Mouse (Mus musculus) lung, embryonic 15.5 days (tissue): Measurements from ENCODE around the gene Emilin2. TPM values are rescaled to one million over a fixed set of nuclear protein-coding genes. Genes with fewer than 3 reads are reported as not detected.
A peak's percentile ranks its signal among the peaks of the same experiment; 100 is the strongest.

Source experiments
- ATAC-seq: fragments of 200-750 bp; cut with Nextera tagmentation; 2 replicates; pipeline ENCODE4 v1.8.0; 2017; ENCODE audit warnings: moderate number of reproducible peaks, borderline replicate concordance; ENCODE audit not compliant: low FRiP score, low TSS enrichment; ENCODE audit errors: extremely low read depth
- H3K27ac ChIP-seq: fragments of 300-500 bp; sonication (generic); 2 replicates; pipeline ENCODE4 v1.5.1; 2015; ENCODE audit warnings: moderate library complexity, mild to moderate bottlenecking, inconsistent platforms
- H3K27me3 ChIP-seq: fragments of 300-500 bp; sonication (generic); 2 replicates; pipeline ENCODE4 v1.6.1; 2015; ENCODE audit warnings: inconsistent platforms
- H3K36me3 ChIP-seq: fragments of 300-500 bp; sonication (generic); 2 replicates; pipeline ENCODE4 v1.6.1; 2015; ENCODE audit warnings: inconsistent platforms
- H3K4me1 ChIP-seq: fragments of 300-500 bp; sonication (generic); 2 replicates; pipeline ENCODE4 v1.6.1; 2015; ENCODE audit warnings: inconsistent platforms
- H3K4me2 ChIP-seq: fragments of 300-500 bp; sonication (generic); 2 replicates; pipeline ENCODE4 v1.6.1; 2015; ENCODE audit warnings: inconsistent platforms, mild to moderate bottlenecking, moderate library complexity
- H3K4me3 ChIP-seq: fragments of 300-500 bp; sonication (generic); 2 replicates; pipeline ENCODE4 v1.5.1; 2015; ENCODE audit warnings: mild to moderate bottlenecking, inconsistent platforms
- H3K9ac ChIP-seq: fragments of 300-500 bp; sonication (generic); 2 replicates; pipeline ENCODE4 v1.6.1; 2015; ENCODE audit warnings: inconsistent platforms
- H3K9me3 ChIP-seq: fragments of 300-500 bp; sonication (generic); 2 replicates; pipeline ENCODE4 v1.6.1; 2016; ENCODE audit warnings: inconsistent platforms
- WGBS: fragments of 180-500 bp; shearing (Covaris S2); methylation state at CpG from one replicate; pipeline ENCODE4 v1.1.7; 2015; 5-methylcytosine and 5-hydroxymethylcytosine counted together
- polyA plus RNA-seq: library from polyadenylated mRNA; unstranded; fragments of >200 nt; fragmentation: Nextera tagmentation; extraction: Ambion mirVana; gene quantifications from 2 replicates; pipeline ENCODE4 v1.2.1, GENCODE M21; 2015

The Emilin2 gene
- polyA plus RNA-seq, 1 experiment from 2014 or later = 6.9 TPM

DNA sequence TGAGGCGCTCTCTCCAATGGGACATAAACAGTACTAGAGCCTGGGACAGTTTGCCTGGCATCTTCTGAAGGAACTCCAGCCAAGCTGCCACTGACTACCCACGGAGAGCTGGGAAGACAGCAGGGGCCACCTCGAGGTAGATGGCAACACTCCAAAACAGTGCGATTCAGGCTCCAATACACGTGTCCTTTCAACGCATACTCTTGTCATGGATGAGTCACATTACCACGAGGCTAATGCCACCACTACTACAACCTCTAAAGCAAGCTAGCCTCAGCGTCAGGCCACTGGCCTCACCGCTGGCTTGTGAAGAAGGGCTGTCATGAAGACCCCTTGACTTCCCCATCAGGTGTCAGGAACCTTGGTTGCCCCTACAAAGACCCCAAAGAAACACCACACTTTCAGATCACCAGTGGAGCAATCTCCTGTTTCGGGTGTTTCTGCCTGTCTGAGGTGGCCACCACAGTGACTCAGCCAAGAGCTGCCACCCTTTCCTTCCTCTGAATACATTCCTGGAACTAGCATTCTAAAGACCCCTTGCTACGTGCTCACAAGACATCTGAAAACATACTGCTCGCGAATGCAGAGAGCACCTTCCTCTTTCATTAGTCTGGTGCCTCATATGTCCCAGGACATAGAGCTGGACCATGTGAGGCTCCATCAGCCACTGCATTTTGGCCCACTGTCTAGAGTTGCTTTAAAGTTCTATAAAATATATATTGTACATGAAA is 54.8 kb downstream of the Emilin2 start:
- Histone ChIP-seq H3K27me3 (no peaks in the 10 kb centered on the region), H3K4me3 (no peak overlapping the region), H3K4me1 (peaks cover 10% of the 10 kb centered on the region; the same call in 1 of the 2 replicates), H3K4me2 (no peak overlapping the region), H3K36me3 (no peaks in the 10 kb centered on the region), H3K9ac (no peak overlapping the region), H3K27ac (no peak overlapping the region), H3K9me3 (no peaks in the 10 kb centered on the region)
- no peak for ATAC-seq
- WGBS = 82% methylated on average over 13 of the region's 13 CpGs

DNA sequence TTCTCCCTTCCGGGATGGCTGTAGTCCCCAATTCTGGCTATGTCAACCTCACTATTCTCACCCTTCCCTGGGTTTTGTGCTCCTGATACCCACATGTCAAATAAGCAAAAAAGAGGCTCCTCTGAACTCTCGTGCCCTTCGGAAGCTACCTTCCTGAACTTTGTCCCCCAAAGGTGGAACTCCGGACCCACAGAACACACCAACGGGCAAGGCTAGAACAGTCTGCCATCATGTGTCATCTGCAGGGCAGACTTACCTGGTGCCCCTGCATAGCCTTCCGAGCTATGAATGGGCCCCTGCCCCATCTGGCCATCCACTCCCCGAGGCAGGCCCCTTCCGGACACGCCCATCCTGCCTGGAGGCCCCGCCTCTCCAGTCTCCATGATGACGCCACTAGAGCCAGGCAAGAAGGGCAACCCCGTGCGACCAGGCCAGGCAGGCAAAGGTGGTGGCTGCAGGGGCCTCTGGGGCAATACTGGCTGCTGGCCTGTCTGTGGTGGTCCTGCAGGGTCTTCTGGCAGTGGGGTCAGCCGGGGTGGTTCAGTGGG is 55.6 kb downstream of the Emilin2 start:
- no peaks in the 10 kb centered on the region for H3K9me3 ChIP-seq
- no peaks in the 10 kb centered on the region for H3K27me3 ChIP-seq
- H3K36me3 ChIP-seq = no peaks in the 10 kb centered on the region
- no peak overlapping the region for H3K4me3 ChIP-seq
- H3K27ac ChIP-seq = no peak overlapping the region
- ATAC-seq = no peak
- no peak overlapping the region for H3K4me2 ChIP-seq
- no peak overlapping the region for H3K9ac ChIP-seq
- peaks cover 17% of the 10 kb centered on the region; the same call in 1 of the 2 replicates for H3K4me1 ChIP-seq
- WGBS = 83% methylated on average over 14 of the region's 14 CpGs

DNA sequence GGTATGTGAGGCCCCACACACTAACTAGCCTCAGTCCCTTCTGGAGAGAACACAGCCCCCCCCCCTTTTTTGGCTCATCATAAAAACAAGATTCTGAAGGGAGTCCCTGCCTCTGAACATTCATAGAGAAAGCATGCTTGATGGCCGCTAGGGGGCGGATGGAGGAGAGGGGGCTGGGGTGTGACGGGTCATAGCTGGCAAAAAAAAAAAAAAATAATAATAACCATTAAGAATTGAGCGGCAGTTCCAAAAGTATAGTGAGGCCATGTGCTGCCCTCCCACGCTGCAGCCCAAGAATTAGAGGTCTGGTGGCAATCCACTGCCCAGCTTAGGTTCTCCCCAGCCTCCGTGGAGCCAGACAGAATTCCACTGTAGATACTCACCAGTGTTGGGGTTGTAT is 57.0 kb downstream of the Emilin2 start:
- no peak for ATAC-seq
- Histone ChIP-seq H3K36me3 (peaks cover 4% of the 10 kb centered on the region; the same call in 1 of the 2 replicates), H3K4me3 (no peak overlapping the region), H3K27ac (no peak overlapping the region; the same call in 1 of the 2 replicates), H3K9me3 (no peaks in the 10 kb centered on the region), H3K9ac (no peak overlapping the region), H3K27me3 (no peaks in the 10 kb centered on the region), H3K4me1 (peaks cover 25% of the 10 kb centered on the region), H3K4me2 (no peak overlapping the region)
- 49% methylated on average over 6 of the region's 6 CpGs for WGBS

DNA sequence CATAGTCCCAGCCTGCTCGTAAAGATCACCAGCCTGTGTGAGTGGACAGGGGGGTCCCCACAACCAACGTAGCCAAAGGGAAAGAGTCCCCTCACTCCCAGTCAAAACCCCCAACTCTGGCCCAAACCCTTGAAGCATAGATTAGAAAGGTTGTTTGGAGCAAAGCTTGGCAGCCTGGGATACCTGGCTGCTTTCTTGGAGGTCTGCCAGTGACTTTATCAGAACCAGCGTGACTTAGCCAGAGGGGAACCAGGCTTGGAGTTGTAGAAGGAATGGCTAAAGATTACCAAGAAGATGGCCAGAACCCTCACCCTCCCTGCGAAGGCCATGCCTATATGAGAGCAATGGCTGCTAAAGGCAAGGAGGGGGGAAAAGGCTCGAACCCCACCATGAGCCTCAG is 57.7 kb downstream of the Emilin2 start:
- peak overlapping the region; percentile 37 for H3K27ac ChIP-seq
- peaks cover 25% of the 10 kb centered on the region for H3K4me1 ChIP-seq
- no peak overlapping the region for H3K9ac ChIP-seq
- ATAC-seq = no peak
- H3K9me3 ChIP-seq = no peaks in the 10 kb centered on the region
- no peaks in the 10 kb centered on the region for H3K27me3 ChIP-seq
- H3K4me2 ChIP-seq = no peak overlapping the region
- 56% methylated on average over 5 of the region's 5 CpGs for WGBS
- no peak overlapping the region for H3K4me3 ChIP-seq
- H3K36me3 ChIP-seq = peaks cover 4% of the 10 kb centered on the region; the same call in 1 of the 2 replicates

DNA sequence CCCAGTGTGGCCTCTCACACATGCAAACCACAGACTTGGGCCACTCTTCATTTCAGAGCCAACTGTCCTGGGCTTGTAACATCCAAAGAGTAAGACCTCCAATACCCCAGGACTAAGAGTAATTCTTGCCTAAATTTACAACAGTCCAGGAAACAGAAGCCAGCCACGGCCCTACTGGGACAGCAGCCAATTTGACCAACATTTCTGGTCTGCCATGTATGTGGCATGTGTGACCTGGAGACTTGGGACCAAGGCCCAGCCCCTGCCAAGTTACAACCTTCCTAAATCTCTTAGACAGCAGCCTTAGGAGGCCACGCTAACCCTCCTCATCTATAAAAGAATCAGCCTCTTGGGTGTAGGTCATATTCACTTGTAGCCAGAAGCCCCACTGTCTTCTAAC is 58.4 kb downstream of the Emilin2 start:
- Histone ChIP-seq H3K27me3 (no peaks in the 10 kb centered on the region), H3K4me3 (no peak overlapping the region), H3K4me1 (peaks cover 25% of the 10 kb centered on the region), H3K9me3 (no peaks in the 10 kb centered on the region), H3K4me2 (no peak overlapping the region), H3K9ac (no peak overlapping the region), H3K36me3 (peaks cover 4% of the 10 kb centered on the region; the same call in 1 of the 2 replicates), H3K27ac (peak overlapping the region; percentile 37; the same call in 1 of the 2 replicates)
- WGBS = 80% methylated on average over 2 of the region's 2 CpGs
- ATAC-seq = no peak

DNA sequence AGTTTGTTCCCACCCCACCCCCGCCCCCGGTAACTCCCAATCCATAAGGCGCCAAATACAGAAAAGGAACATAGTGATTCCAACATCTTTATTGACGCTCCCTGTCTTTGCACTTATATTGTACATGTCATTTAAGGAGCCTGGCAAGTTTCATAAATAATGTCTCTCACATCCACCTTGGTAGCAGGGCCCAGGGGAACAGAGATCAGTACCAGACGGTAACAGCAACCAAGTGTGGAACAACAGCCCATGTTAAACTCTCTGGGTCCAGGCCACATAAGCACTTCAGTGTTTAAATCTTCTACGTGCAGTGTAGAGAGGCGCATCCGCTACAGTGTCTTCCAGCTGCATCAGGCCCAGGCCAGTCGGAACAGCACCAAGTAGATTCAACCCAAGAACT is 59.7 kb downstream of the Emilin2 start:
- ATAC-seq = no peak
- Histone ChIP-seq H3K4me1 (peaks cover 25% of the 10 kb centered on the region), H3K4me2 (no peak overlapping the region), H3K9ac (no peak overlapping the region), H3K9me3 (no peaks in the 10 kb centered on the region), H3K4me3 (no peak overlapping the region), H3K27ac (no peak overlapping the region), H3K27me3 (no peaks in the 10 kb centered on the region), H3K36me3 (peaks cover 14% of the 10 kb centered on the region)
- WGBS = 86% methylated on average over 9 of the region's 9 CpGs

- no peak overlapping the region for H3K4me3 ChIP-seq
- H3K27ac ChIP-seq = no peak overlapping the region
- peaks cover 25% of the 10 kb centered on the region for H3K4me1 ChIP-seq
- H3K27me3 ChIP-seq = no peaks in the 10 kb centered on the region
- H3K4me2 ChIP-seq = no peak overlapping the region
- no peak overlapping the region for H3K9ac ChIP-seq
- 59% methylated on average over 6 of the region's 6 CpGs for WGBS
- ATAC-seq = no peak
- no peaks in the 10 kb centered on the region for H3K9me3 ChIP-seq
- H3K36me3 ChIP-seq = peaks cover 19% of the 10 kb centered on the region
Observed at GRCm38 (mm10) chr17:71251601-71252001, 60.2 kb downstream of the Emilin2 start.

DNA sequence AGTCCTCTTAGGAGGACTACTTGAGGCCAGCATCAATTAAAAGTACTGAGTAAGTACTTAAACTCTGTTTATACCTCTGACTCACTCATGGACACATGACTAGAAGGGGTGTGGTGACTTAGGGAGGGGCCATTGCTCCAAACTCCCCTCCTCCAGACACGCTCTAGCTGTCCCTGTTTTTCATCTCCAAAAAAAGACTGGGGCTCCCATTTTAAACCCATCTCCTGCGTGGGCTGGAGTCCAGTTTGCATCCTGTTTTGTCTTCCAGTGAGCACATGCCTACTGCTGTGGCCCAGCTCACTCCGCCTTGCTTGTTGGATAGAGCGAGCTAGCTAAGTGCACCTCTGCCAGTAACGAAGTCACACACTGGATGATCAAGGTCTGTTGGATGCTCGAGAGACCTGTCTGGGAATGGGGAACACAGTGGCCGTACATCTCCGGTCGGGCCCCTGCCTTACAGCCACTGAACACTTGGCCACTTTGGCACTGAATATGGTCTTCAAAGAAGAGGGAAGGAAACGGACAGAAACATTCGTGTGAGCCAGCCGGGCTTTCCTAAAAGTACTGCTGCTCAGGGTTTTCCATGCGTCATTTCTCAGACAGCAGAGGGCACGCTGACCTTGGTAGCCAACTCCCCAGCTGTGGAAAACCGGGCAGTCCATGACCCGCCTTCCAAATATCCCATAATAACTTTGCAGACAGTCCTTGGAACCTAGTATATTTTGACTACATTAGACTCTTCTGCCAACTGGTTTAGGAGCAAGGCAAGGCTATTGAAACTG is 60.8 kb downstream of the Emilin2 start:
- H3K27me3 ChIP-seq = no peaks in the 10 kb centered on the region
- peaks cover 25% of the 10 kb centered on the region for H3K4me1 ChIP-seq
- no peak overlapping the region for H3K27ac ChIP-seq
- H3K9me3 ChIP-seq = no peaks in the 10 kb centered on the region
- H3K4me3 ChIP-seq = no peak overlapping the region
- H3K4me2 ChIP-seq = no peak overlapping the region
- ATAC-seq = no peak
- 74% methylated on average over 16 of the region's 16 CpGs for WGBS
- no peak overlapping the region for H3K9ac ChIP-seq
- H3K36me3 ChIP-seq = peaks cover 25% of the 10 kb centered on the region

- Histone ChIP-seq H3K27ac (no peak overlapping the region), H3K9me3 (no peaks in the 10 kb centered on the region), H3K4me1 (peaks cover 25% of the 10 kb centered on the region)
Observed at GRCm38 (mm10) chr17:71250046-71250445, 61.7 kb downstream of the Emilin2 start.

GRCm38 (mm10) chr17:71248963-71249362 is 62.8 kb downstream of the Emilin2 start:
- Histone ChIP-seq H3K36me3 (peaks cover 43% of the 10 kb centered on the region), H3K4me2 (no peak overlapping the region), H3K27me3 (no peaks in the 10 kb centered on the region), H3K9ac (no peak overlapping the region), H3K27ac (no peak overlapping the region), H3K9me3 (no peaks in the 10 kb centered on the region), H3K4me3 (no peak overlapping the region), H3K4me1 (peaks cover 19% of the 10 kb centered on the region)
- 71% methylated on average over 6 of the region's 6 CpGs for WGBS
- no peak for ATAC-seq

More at GRCm38 (mm10) chr17:71250046-71250445, 61.7 kb downstream of the Emilin2 start:
- ATAC-seq = no peak
- Histone ChIP-seq H3K27me3 (no peaks in the 10 kb centered on the region), H3K36me3 (peaks cover 34% of the 10 kb centered on the region), H3K9ac (no peak overlapping the region), H3K4me3 (no peak overlapping the region), H3K4me2 (no peak overlapping the region)
- 63% methylated on average over 2 of the region's 2 CpGs for WGBS

- no peak overlapping the region for H3K27ac ChIP-seq
- H3K4me1 ChIP-seq = peaks cover 7% of the 10 kb centered on the region
- peaks cover 69% of the 10 kb centered on the region for H3K36me3 ChIP-seq
- no peak for ATAC-seq
- H3K4me2 ChIP-seq = no peak overlapping the region
- no peaks in the 10 kb centered on the region for H3K9me3 ChIP-seq
- H3K4me3 ChIP-seq = no peak overlapping the region
- no peaks in the 10 kb centered on the region for H3K27me3 ChIP-seq
- WGBS = 88% methylated on average over 4 of the region's 4 CpGs
- H3K9ac ChIP-seq = no peak overlapping the region
Observed at GRCm38 (mm10) chr17:71246022-71246421, 65.8 kb downstream of the Emilin2 start.

DNA sequence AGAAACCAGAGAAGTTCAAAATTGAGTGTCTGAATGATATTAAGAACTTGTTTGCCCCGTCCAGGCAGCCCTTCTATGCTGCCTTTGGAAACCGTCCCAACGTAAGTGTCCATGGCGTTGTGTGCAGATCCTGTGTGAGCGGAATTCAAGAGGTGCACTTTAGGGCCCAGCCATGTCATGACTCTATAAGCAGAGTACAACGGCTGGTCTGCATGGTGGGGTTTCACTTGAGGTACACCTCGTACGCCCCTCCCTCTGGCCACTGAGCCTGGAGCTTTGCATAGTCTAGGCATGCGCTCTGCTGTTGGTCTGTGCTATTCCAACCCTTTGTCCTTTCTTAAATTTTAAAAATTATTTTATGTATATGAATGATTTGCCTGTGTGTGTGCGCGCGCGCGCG is 66.6 kb downstream of the Emilin2 start:
- peaks cover 69% of the 10 kb centered on the region for H3K36me3 ChIP-seq
- no peak overlapping the region for H3K9ac ChIP-seq
- H3K27ac ChIP-seq = no peak overlapping the region
- 94% methylated on average over 15 of the region's 15 CpGs for WGBS
- H3K4me3 ChIP-seq = no peak overlapping the region
- no peak for ATAC-seq
- no peaks in the 10 kb centered on the region for H3K9me3 ChIP-seq
- H3K4me1 ChIP-seq = peaks cover 4% of the 10 kb centered on the region; the same call in 1 of the 2 replicates
- no peaks in the 10 kb centered on the region for H3K27me3 ChIP-seq
- H3K4me2 ChIP-seq = no peak overlapping the region
